Mouse (Mus musculus) hindbrain, embryonic 12.5 days (tissue): Measurements from ENCODE around the gene Sema3g. TPM values are rescaled to one million over a fixed set of nuclear protein-coding genes. Genes with fewer than 3 reads are reported as not detected.

ENCODE experiments used
- ATAC-seq: fragments of 200-750 bp; cut with Nextera tagmentation; 2 replicates; pipeline ENCODE4 v1.8.0; 2017; ENCODE audit warnings: moderate TSS enrichment; ENCODE audit not compliant: low FRiP score
- H3K27ac ChIP-seq: fragments of 300-500 bp; sonication (generic); 2 replicates; pipeline ENCODE4 v1.5.1; 2016; ENCODE audit warnings: mild to moderate bottlenecking
- H3K27me3 ChIP-seq: fragments of 300-500 bp; sonication (generic); 2 replicates; pipeline ENCODE4 v1.6.1; 2016; ENCODE audit warnings: mild to moderate bottlenecking
- H3K36me3 ChIP-seq: fragments of 300-500 bp; sonication (generic); 2 replicates; pipeline ENCODE4 v1.6.1; 2016; ENCODE audit warnings: mild to moderate bottlenecking
- H3K4me1 ChIP-seq: fragments of 300-500 bp; sonication (generic); 2 replicates; pipeline ENCODE4 v1.6.1; 2016
- H3K4me2 ChIP-seq: fragments of 300-500 bp; sonication (generic); replicated peaks from 2 replicates; pipeline ENCODE4 v1.6.1; 2016; ENCODE audit warnings: mild to moderate bottlenecking
- H3K4me3 ChIP-seq: fragments of 300-500 bp; sonication (generic); 2 replicates; pipeline ENCODE4 v1.5.1; 2016; ENCODE audit warnings: mild to moderate bottlenecking
- H3K9ac ChIP-seq: fragments of 300-500 bp; sonication (generic); 2 replicates; pipeline ENCODE4 v1.6.1; 2016; ENCODE audit warnings: mild to moderate bottlenecking, moderate library complexity
- H3K9me3 ChIP-seq: fragments of 300-500 bp; sonication (generic); replicated peaks from 2 replicates; pipeline ENCODE4 v1.6.1; 2016; ENCODE audit warnings: mild to moderate bottlenecking
- WGBS: fragments of 180-500 bp; shearing (Covaris S2); methylation state at CpG from one replicate; pipeline ENCODE4 v1.1.7; 2016; 5-methylcytosine and 5-hydroxymethylcytosine counted together
- polyA plus RNA-seq: library from polyadenylated mRNA; unstranded; fragments of >200 nt; fragmentation: Nextera tagmentation; extraction: Ambion mirVana; gene quantifications from 2 replicates; pipeline ENCODE4 v1.2.1, GENCODE M21; 2016

Gene Sema3g
- polyA plus RNA-seq, 1 experiment from 2014 or later, result 0.79 TPM

- 87% methylated on average over 3 of the region's 3 CpGs for WGBS
- H3K36me3 ChIP-seq, result no peaks in the 10 kb centered on the region
- no peak overlapping the region for H3K9ac ChIP-seq
- H3K4me2 ChIP-seq, result no peak overlapping the region
- no peak for ATAC-seq
- peaks cover 7% of the 10 kb centered on the region for H3K27me3 ChIP-seq
- H3K4me3 ChIP-seq, result no peak overlapping the region
- no peak overlapping the region for H3K27ac ChIP-seq
- H3K9me3 ChIP-seq, result no peaks in the 10 kb centered on the region
- H3K4me1 ChIP-seq, result peaks cover 12% of the 10 kb centered on the region
Measured at GRCm38 (mm10) chr14:31212499-31212898, 5.2 kb upstream of the Sema3g start.

- Histone ChIP-seq H3K4me3 (no peak overlapping the region), H3K4me2 (no peak overlapping the region), H3K9ac (no peak overlapping the region), H3K27ac (no peak overlapping the region), H3K9me3 (no peaks in the 10 kb centered on the region), H3K36me3 (no peaks in the 10 kb centered on the region), H3K27me3 (peaks cover 7% of the 10 kb centered on the region), H3K4me1 (peaks cover 19% of the 10 kb centered on the region)
- 69% methylated on average over 8 of the region's 8 CpGs for WGBS
- no peak for ATAC-seq
Measured at GRCm38 (mm10) chr14:31213868-31214267, 3.8 kb upstream of the Sema3g start.

- no peaks in the 10 kb centered on the region for H3K36me3 ChIP-seq
- H3K9me3 ChIP-seq, result no peaks in the 10 kb centered on the region
- H3K4me1 ChIP-seq, result peaks cover 21% of the 10 kb centered on the region
- no peak for ATAC-seq
- WGBS, result 89% methylated on average over 3 of the region's 3 CpGs
- no peak overlapping the region for H3K27ac ChIP-seq
- H3K4me2 ChIP-seq, result no peak overlapping the region
- no peak overlapping the region for H3K9ac ChIP-seq
- peaks cover 7% of the 10 kb centered on the region for H3K27me3 ChIP-seq
- H3K4me3 ChIP-seq, result no peak overlapping the region
Measured at GRCm38 (mm10) chr14:31214684-31215083, 3.0 kb upstream of the Sema3g start.

GRCm38 (mm10) chr14:31215157-31216002 lies 2.3 kb upstream of the Sema3g start:
- no peak overlapping the region for H3K4me2 ChIP-seq
- no peak overlapping the region for H3K4me3 ChIP-seq
- peak; percentile 62 for ATAC-seq
- H3K36me3 ChIP-seq, result no peaks in the 10 kb centered on the region
- H3K9me3 ChIP-seq, result no peaks in the 10 kb centered on the region
- H3K4me1 ChIP-seq, result peaks cover 21% of the 10 kb centered on the region
- WGBS, result 33% methylated on average over 15 of the region's 15 CpGs
- H3K9ac ChIP-seq, result 0 out of 2 replicates have a peak overlapping the region, but pooled peaks have one; percentile 8
- no peak overlapping the region for H3K27ac ChIP-seq
- peaks cover 7% of the 10 kb centered on the region for H3K27me3 ChIP-seq

- WGBS, result 58% methylated on average over 2 of the region's 2 CpGs
- H3K4me1 ChIP-seq, result peaks cover 21% of the 10 kb centered on the region
- no peak within 1 kb of the TSS for H3K4me3 ChIP-seq
- no peak for ATAC-seq
- H3K27me3 ChIP-seq, result peaks cover 7% of the 10 kb centered on the region
- H3K9ac ChIP-seq, result peak within 1 kb of the TSS; percentile 43; the same call in 1 of the 2 replicates
- 0 out of 2 replicates have a peak within 1 kb of the TSS, but pooled peaks have one; percentile 35 for H3K27ac ChIP-seq
- no peaks in the 10 kb centered on the region for H3K36me3 ChIP-seq
- no peaks in the 10 kb centered on the region for H3K9me3 ChIP-seq
- 0 out of 2 replicates have a peak within 1 kb of the TSS, but pooled peaks have one; percentile 17 for H3K4me2 ChIP-seq
Measured at GRCm38 (mm10) chr14:31216846-31217245, 814 bp upstream of the Sema3g start, which contains the start of gene Nisch. Nisch (minus strand) TSS chr14:31216946.

GRCm38 (mm10) chr14:31226978-31227377 lies 9.3 kb downstream of the Sema3g start:
- peaks cover 13% of the 10 kb centered on the region for H3K4me1 ChIP-seq
- no peak overlapping the region for H3K4me3 ChIP-seq
- no peak for ATAC-seq
- no peak overlapping the region for H3K27ac ChIP-seq
- H3K27me3 ChIP-seq, result no peaks in the 10 kb centered on the region
- no peaks in the 10 kb centered on the region for H3K9me3 ChIP-seq
- no peaks in the 10 kb centered on the region for H3K36me3 ChIP-seq
- no peak overlapping the region for H3K9ac ChIP-seq
- H3K4me2 ChIP-seq, result no peak overlapping the region
- WGBS, result 66% methylated on average over 4 of the region's 4 CpGs

- ATAC-seq, result no peak
- 70% methylated on average over 6 of the region's 6 CpGs for WGBS
- no peaks in the 10 kb centered on the region for H3K27me3 ChIP-seq
- H3K4me1 ChIP-seq, result peaks cover 13% of the 10 kb centered on the region
- no peaks in the 10 kb centered on the region for H3K36me3 ChIP-seq
- no peaks in the 10 kb centered on the region for H3K9me3 ChIP-seq
- no peak overlapping the region for H3K4me2 ChIP-seq
- H3K4me3 ChIP-seq, result no peak overlapping the region
- no peak overlapping the region for H3K9ac ChIP-seq
- no peak overlapping the region for H3K27ac ChIP-seq
Measured at GRCm38 (mm10) chr14:31228234-31228633, 10.6 kb downstream of the Sema3g start.

GRCm38 (mm10) chr14:31230442-31230841 lies 12.8 kb downstream of the Sema3g start:
- H3K36me3 ChIP-seq, result no peaks in the 10 kb centered on the region
- H3K4me1 ChIP-seq, result peaks cover 13% of the 10 kb centered on the region
- no peaks in the 10 kb centered on the region for H3K27me3 ChIP-seq
- H3K9me3 ChIP-seq, result no peaks in the 10 kb centered on the region
- no peak overlapping the region for H3K4me2 ChIP-seq
- 71% methylated on average over 8 of the region's 8 CpGs for WGBS
- no peak overlapping the region for H3K4me3 ChIP-seq
- no peak overlapping the region for H3K9ac ChIP-seq
- no peak overlapping the region for H3K27ac ChIP-seq
- ATAC-seq, result no peak

- 85% methylated on average over 13 of the region's 13 CpGs for WGBS
- H3K4me3 ChIP-seq, result no peak overlapping the region
- H3K27ac ChIP-seq, result no peak overlapping the region
- H3K27me3 ChIP-seq, result no peaks in the 10 kb centered on the region
- peaks cover 5% of the 10 kb centered on the region; the same call in 1 of the 2 replicates for H3K36me3 ChIP-seq
- H3K4me2 ChIP-seq, result no peak overlapping the region
- H3K9me3 ChIP-seq, result no peaks in the 10 kb centered on the region
- H3K9ac ChIP-seq, result no peak overlapping the region
- H3K4me1 ChIP-seq, result 0 out of 2 replicates have a peak, but pooled peaks cover 9% of the 10 kb centered on the region
- no peak for ATAC-seq
Measured at GRCm38 (mm10) chr14:31232404-31233069, 14.9 kb downstream of the Sema3g start.

- no peaks in the 10 kb centered on the region for H3K27me3 ChIP-seq
- H3K4me1 ChIP-seq, result 0 out of 2 replicates have a peak, but pooled peaks cover 4% of the 10 kb centered on the region
- H3K36me3 ChIP-seq, result peaks cover 5% of the 10 kb centered on the region
- 86% methylated on average over 14 of the region's 14 CpGs for WGBS
- no peak overlapping the region for H3K4me2 ChIP-seq
- H3K9me3 ChIP-seq, result no peaks in the 10 kb centered on the region
- no peak overlapping the region for H3K27ac ChIP-seq
- peak; percentile 32; the same call in 1 of the 2 replicates for ATAC-seq
- no peak overlapping the region for H3K4me3 ChIP-seq
- no peak overlapping the region for H3K9ac ChIP-seq
Measured at GRCm38 (mm10) chr14:31233070-31233995, 15.7 kb downstream of the Sema3g start.

GRCm38 (mm10) chr14:31233996-31234591 lies 16.4 kb downstream of the Sema3g start:
- ATAC-seq, result no peak
- Histone ChIP-seq H3K4me2 (0 out of 2 replicates have a peak overlapping the region, but pooled peaks have one; percentile 15), H3K4me3 (no peak overlapping the region)

More at GRCm38 (mm10) chr14:31233996-31234591, 16.4 kb downstream of the Sema3g start:
- WGBS, result 29% methylated on average over 11 of the region's 11 CpGs
- no peaks in the 10 kb centered on the region for H3K9me3 ChIP-seq
- H3K27ac ChIP-seq, result no peak overlapping the region
- H3K36me3 ChIP-seq, result peaks cover 5% of the 10 kb centered on the region
- 0 out of 2 replicates have a peak, but pooled peaks cover 4% of the 10 kb centered on the region for H3K4me1 ChIP-seq
- H3K27me3 ChIP-seq, result no peaks in the 10 kb centered on the region
- H3K9ac ChIP-seq, result no peak overlapping the region
